Mouse (Mus musculus) liver, embryonic 14.5 days (tissue): ENCODE measurements around the gene Ormdl1.

ENCODE experiments used
- CTCF ChIP-seq: IDR thresholded peaks from 2 replicates; pipeline ENCODE4 v1.5.1; 2016; ENCODE audit warnings: antibody characterized with exemption, low read depth, control low read depth
- EP300 ChIP-seq: IDR thresholded peaks from 2 replicates; pipeline ENCODE4 v1.6.1; 2016; ENCODE audit warnings: antibody characterized with exemption, low read depth

- no peak for TF ChIP-seq CTCF
- TF ChIP-seq EP300 = peak; percentile 41; the same call in 1 of the 2 replicates
Observed at GRCm38 (mm10) chr1:53321662-53322344, 24.9 kb downstream of the Ormdl1 start.
